Mouse (Mus musculus): ENCODE measurements around the gene Ggct.

GRCm38 (mm10) chr6:55018417-55018816 is 25.7 kb upstream of the Ggct start:
- TF ChIP-seq MAX (IDR thresholded peaks at IDR 0.05; ENCODE audit: low read depth) (no peak), TCF12 (IDR thresholded peaks at IDR 0.05; ENCODE audit: insufficient read depth, poor library complexity, severe bottlenecking) (no peak)

Measured in myocyte (in vitro differentiated cells).